Mouse (Mus musculus) left cerebral cortex, adult 2 months (tissue): ENCODE measurements around the gene Chsy1. TPM values are rescaled to one million over a fixed set of nuclear protein-coding genes. Genes with fewer than 3 reads are reported as not detected.
A peak's percentile ranks its signal among the peaks of the same experiment; 100 is the strongest.

Experiments
- DNase-seq, 2 experiments: peaks; one replicate each; pipeline ENCODE4 v3.0.0; 2021 to 2022; ENCODE audit warnings: low spot score in 2 of 2, mixed read lengths in 1 of 2; ENCODE audit errors: extremely low spot score in 1 of 2
- H3K27ac ChIP-seq: fragments of 200-600 bp; 2 replicates; pipeline ENCODE4 v1.8.1; 2022
- H3K4me3 ChIP-seq: fragments of 200-600 bp; 2 replicates; pipeline ENCODE4 v1.8.1; 2022
- CTCF ChIP-seq: fragments of 200-600 bp; IDR thresholded peaks from 2 replicates; pipeline ENCODE4 v1.8.1; 2022; ENCODE audit warnings: antibody characterized with exemption, mild to moderate bottlenecking, moderate library complexity
- intact Hi-C: fragments of 180-260 bp; cut with DNase I; formaldehyde crosslinking; loops from one replicate; pipeline ENCODE4 v1.15.1; 2025
- total RNA-seq, 2 experiments: library from RNA; stranded (reverse); gene quantifications; 2 replicates each; pipeline ENCODE4 v1.2.3; 2021

Gene Chsy1
- total RNA-seq, 2 experiments from 2014 or later: 15.6 to 17.3 TPM

- intact Hi-C loops: no loop called here
- DNase-seq: no peak
- no peak for TF ChIP-seq CTCF
- H3K27ac ChIP-seq: no peak overlapping the region
- H3K4me3 ChIP-seq: no peak overlapping the region
Measured at GRCm38 (mm10) chr7:66090676-66091190, 18.6 kb upstream of the Chsy1 start.

GRCm38 (mm10) chr7:66091553-66091952 lies 17.8 kb upstream of the Chsy1 start:
- DNase-seq: no peak
- no peak for TF ChIP-seq CTCF
- intact Hi-C loops: no loop called here
- Histone ChIP-seq H3K4me3 (no peak overlapping the region), H3K27ac (no peak overlapping the region)

DNA sequence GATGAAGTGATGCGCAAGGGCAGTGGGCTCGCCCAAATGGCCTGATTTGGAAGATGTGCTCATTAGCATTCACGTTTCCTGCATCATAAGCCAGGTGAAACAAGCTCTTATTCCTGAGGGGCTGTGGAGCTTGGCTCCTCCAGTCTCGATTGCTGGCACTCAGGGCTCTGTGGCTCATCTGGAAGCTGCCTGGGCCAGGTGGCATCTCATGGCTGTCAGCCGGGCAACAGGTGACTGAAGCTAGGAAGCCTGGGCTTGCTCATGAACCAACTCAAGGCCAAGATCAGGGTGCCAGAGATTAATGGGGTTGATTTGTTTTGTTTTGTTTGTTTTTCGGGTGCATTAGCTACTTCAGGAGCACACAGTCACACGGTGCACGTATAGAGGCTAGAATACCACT lies 16.7 kb upstream of the Chsy1 start:
- DNase-seq: no peak
- TF ChIP-seq CTCF: no peak

GRCm38 (mm10) chr7:66094141-66094540 lies 15.2 kb upstream of the Chsy1 start:
- no peak overlapping the region for H3K27ac ChIP-seq
- H3K4me3 ChIP-seq: no peak overlapping the region
- intact Hi-C loops: no loop called here
- no peak for DNase-seq
- TF ChIP-seq CTCF: no peak

More for the DNA sequence above, 16.7 kb upstream of the Chsy1 start:
- intact Hi-C loops: no loop called here
- Histone ChIP-seq H3K27ac (no peak overlapping the region), H3K4me3 (no peak overlapping the region)

DNA sequence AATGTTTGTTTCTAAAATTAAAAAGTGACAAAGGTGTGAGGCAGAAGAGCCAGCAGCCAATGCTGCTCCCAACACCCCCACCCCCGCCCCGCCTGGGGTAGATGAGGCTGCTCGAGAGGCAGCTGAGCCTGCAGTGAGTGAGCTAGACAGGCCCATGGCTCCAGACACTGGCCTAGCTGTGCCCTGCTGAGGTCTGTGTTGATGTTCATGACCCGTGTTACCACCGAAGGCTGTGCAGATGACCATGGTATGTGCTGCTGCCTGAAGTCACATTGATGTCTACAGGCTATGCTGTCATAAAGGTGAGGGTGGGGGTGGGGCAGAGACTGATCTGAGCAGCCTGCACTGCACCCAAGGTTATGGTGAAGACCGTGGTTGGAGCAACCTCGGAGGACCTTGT lies 10.5 kb upstream of the Chsy1 start:
- DNase-seq: no peak
- no peak overlapping the region for H3K4me3 ChIP-seq
- intact Hi-C loops: no loop called here
- TF ChIP-seq CTCF: no peak
- no peak overlapping the region for H3K27ac ChIP-seq

GRCm38 (mm10) chr7:66101866-66102265 lies 7.4 kb upstream of the Chsy1 start:
- DNase-seq: no peak
- TF ChIP-seq CTCF: peak; percentile 78

GRCm38 (mm10) chr7:66104531-66104930 lies 4.8 kb upstream of the Chsy1 start:
- intact Hi-C loops: loop anchor here (5.0 kb wide), 1 partner anchor 558 kb away; no protein-coding TSS in a partner anchor
- no peak for TF ChIP-seq CTCF
- DNase-seq: no peak
- H3K4me3 ChIP-seq: no peak overlapping the region
- no peak overlapping the region for H3K27ac ChIP-seq

More at GRCm38 (mm10) chr7:66101866-66102265, 7.4 kb upstream of the Chsy1 start:
- Histone ChIP-seq H3K27ac (no peak overlapping the region), H3K4me3 (no peak overlapping the region)
- intact Hi-C loops: loop anchor here (1.0 to 5.0 kb wide), 3 partner anchors 198 to 560 kb away; partner anchors contain the start of gene Lrrk1

- TF ChIP-seq CTCF: no peak
- intact Hi-C loops: no loop called here
- no peak for DNase-seq
- no peak overlapping the region for H3K27ac ChIP-seq
- H3K4me3 ChIP-seq: no peak overlapping the region
Measured at GRCm38 (mm10) chr7:66105771-66106170, 3.5 kb upstream of the Chsy1 start.

DNA sequence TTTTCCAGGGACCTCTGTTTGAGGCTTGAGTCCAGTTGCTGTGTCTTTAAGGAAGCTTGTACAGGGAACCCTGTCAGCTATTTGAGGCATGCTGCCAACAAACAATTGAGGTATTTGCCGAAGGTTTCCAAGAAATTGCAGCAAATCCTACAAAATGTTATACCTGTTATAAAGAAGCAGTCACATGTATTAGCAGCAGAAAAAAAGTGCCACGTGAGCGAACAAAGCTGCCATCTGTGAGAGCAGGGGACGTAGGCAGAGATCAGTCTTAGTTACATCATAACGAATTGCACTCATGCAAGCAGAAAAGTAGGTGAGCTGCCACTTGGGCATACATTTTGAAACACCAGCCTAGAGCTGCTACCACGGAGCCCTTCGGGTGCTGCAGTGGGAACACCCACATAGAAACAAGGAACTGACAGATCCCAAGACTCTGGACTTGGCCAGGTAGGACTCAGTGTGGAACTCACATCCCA lies 2.7 kb upstream of the Chsy1 start:
- H3K4me3 ChIP-seq: no peak overlapping the region
- no peak for TF ChIP-seq CTCF
- intact Hi-C loops: no loop called here
- no peak overlapping the region for H3K27ac ChIP-seq
- no peak for DNase-seq

GRCm38 (mm10) chr7:66107206-66107605 lies 2.1 kb upstream of the Chsy1 start:
- intact Hi-C loops: no loop called here

DNA sequence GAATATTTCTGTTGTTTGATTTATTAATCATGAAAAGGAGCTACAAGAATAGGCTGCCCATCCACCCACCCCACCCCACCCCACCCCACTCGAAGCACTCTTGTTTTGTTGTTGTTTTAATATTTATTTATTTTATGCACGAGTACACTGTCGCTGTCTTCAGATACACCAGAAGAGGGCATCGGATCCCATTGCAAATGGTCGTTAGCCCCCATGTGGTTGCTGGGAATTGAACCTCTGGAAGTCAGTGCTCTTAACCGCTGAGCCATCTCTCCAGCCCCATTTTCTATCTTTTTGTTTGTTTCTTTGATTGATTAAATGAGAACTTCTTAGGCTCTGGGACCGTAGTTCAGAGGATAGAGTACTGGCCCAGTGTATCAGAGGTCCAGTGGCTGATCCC lies 1.4 kb upstream of the Chsy1 start:
- no peak overlapping the region for H3K27ac ChIP-seq
- H3K4me3 ChIP-seq: no peak overlapping the region
- TF ChIP-seq CTCF: peak; percentile 37
- no peak for DNase-seq
- intact Hi-C loops: loop anchor here (2.0 kb wide), 1 partner anchor 141 kb away; no protein-coding TSS in a partner anchor

More at GRCm38 (mm10) chr7:66107206-66107605, 2.1 kb upstream of the Chsy1 start:
- no peak overlapping the region for H3K4me3 ChIP-seq
- no peak overlapping the region for H3K27ac ChIP-seq
- no peak for TF ChIP-seq CTCF
- DNase-seq: no peak

DNA sequence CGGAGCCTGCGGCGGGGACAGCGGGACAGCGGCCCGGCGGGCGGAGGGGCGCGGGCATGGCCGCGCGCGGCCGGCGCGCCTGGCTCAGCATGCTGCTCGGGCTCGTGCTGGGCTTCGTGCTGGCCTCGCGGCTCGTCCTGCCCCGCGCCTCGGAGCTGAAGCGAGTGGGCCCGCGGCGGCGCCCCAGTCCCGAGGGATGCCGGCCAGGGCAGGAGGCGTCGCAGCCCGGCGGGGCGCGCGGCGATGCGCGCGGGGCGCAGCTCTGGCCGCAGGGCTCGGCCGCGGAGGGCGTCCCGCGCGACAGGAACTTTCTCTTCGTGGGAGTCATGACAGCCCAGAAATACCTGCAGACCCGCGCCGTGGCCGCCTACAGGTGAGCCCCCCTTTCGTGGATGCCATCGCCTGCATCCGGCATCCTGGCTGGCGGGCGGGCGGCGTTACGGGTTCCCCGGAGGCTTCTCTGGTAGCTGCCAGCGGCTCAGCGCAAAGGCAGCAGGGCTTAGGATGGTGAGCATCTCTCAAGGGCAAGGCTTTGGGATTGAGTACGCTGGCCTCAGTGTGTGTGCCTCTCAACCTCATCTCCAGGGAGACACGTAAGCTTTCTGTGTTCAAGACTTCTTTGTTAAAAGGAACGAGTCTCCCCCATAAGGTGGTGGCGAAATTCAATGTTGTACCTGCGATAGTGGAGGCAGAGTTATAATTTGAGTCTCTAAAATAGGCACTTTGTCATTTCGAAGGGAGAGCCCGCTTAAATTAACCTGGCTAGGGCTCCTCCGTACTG lies 730 bp downstream of the Chsy1 start:
- peak; percentile 39 to 49 for DNase-seq
- Histone ChIP-seq H3K4me3 (peak overlapping the region; percentile 68), H3K27ac (peak overlapping the region; percentile 79)
- intact Hi-C loops: loop anchor here (2.0 to 5.0 kb wide), 2 partner anchors 62 to 139 kb away; no protein-coding TSS in a partner anchor
- TF ChIP-seq CTCF: no peak
